ENCODE assay signal across 9 mouse cellular contexts in the genomic region with DNA sequence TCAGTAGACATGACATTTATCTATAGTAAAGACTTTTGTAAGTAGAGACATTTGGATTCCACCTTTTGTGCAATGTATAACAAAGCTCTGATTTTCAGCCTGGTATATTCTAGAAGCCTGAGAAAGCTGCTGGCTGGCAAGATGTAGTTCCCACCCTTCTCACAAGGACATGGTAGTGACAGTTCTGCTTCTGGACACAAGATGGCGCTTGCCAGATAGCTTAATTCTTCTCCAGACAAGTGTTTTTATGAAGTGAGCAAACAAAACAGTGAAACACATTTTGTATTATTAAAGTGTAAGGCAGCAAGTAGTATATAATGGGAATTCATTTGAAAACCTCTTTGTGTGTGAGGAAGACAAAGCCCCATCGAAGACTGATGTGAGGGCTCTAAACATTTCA. TPM values are rescaled to one million over a fixed set of nuclear protein-coding genes. Genes with fewer than 3 reads are reported as not detected.
DNase-seq lines count a peak whose midpoint lies in the region; ATAC-seq and TF ChIP-seq lines count a peak whose summit lies in the region.
"Had no signal": no experiment of that assay in that cellular context is flagged by ENCODE, and none has a peak within 500 bp of the region (broad histone marks: within the 10 kb centered on the region; RNA-seq: fewer than 3 reads in every experiment).

No protein-coding gene starts in this region.

- no peak overlapping the region for H3K27ac ChIP-seq in lung, embryonic 14.5 days (ENCODE audit: low read depth)

- no peak for ATAC-seq in cerebellum, adult (ENCODE audit: insufficient number of reproducible peaks, low FRiP score, low TSS enrichment)
- ATAC-seq in lung, embryonic 14.5 days (ENCODE audit: insufficient read depth), result no peak

- peak overlapping the region; percentile 51; the same call in 1 of the 2 replicates for H3K4me2 ChIP-seq in lung, embryonic 14.5 days

- peak; percentile 4 for DNase-seq in cerebellum, adult 11 months
- peak; percentile 6 for DNase-seq in ovary, adult 18-20 months (ENCODE audit: low spot score)
- DNase-seq in ovary, postnatal 10 days (ENCODE audit: low spot score), result no peak
- DNase-seq in cerebellum, postnatal 25 days, result peak; percentile 45 to 71
- peak; percentile 18 to 48 for DNase-seq in kidney, adult 8-10 months
- peak; percentile 84 for DNase-seq in lung, embryonic 14.5 days
- peak; percentile 9 for DNase-seq in right cerebral cortex, postnatal 25 days

- H3K4me1 ChIP-seq in lung, embryonic 14.5 days (ENCODE audit: insufficient read depth), result no peaks in the 10 kb centered on the region
- H3K4me1 ChIP-seq: megakaryocyte, embryonic 14.5 days had no signal

- no peaks in the 10 kb centered on the region for H3K9me3 ChIP-seq in lung, embryonic 14.5 days (ENCODE audit: low read depth, low read length)
- H3K9me3 ChIP-seq: megakaryocyte, embryonic 14.5 days had no signal

- no peaks in the 10 kb centered on the region for H3K36me3 ChIP-seq in lung, embryonic 14.5 days (ENCODE audit: insufficient read depth)

- H3K27me3 ChIP-seq in lung, embryonic 14.5 days (ENCODE audit: insufficient read depth, low read length), result no peaks in the 10 kb centered on the region

- peak; percentile 67 for TF ChIP-seq CTCF in lung, embryonic 14.5 days (IDR thresholded peaks at IDR 0.05; ENCODE audit: low read depth)

- no peak overlapping the region for H3K4me3 ChIP-seq in lung, embryonic 14.5 days (ENCODE audit: low read depth, low read length)
- H3K4me3 ChIP-seq: megakaryocyte, embryonic 14.5 days had no signal

- H3K9ac ChIP-seq in lung, embryonic 14.5 days, result no peak overlapping the region

- WGBS in lung, embryonic 14.5 days, result 25% methylated on average over 2 of the region's 2 CpGs

RNA-seq across cellular contexts. Expression of a gene that starts 9.2 kb away (rescaled TPM):
- 39.3 and 39.6 TPM in 2 replicates for polyA plus RNA-seq in lung, embryonic 14.5 days (2014; fragmentation: Nextera tagmentation; extraction: Ambion mirVana)

RNA-seq across cellular contexts. Expression of a gene that starts 40.0 kb away (rescaled TPM):
- polyA plus RNA-seq in lung, embryonic 14.5 days (2014; fragmentation: Nextera tagmentation; extraction: Ambion mirVana), result not detected in 2 replicates
